Mouse (Mus musculus) cerebellum, adult 11-12 months (tissue): ENCODE measurements around the gene Nln.

ENCODE experiments used
- DNase-seq: peaks from one replicate; pipeline ENCODE4 v3.0.0; 2022

The Nln gene

DNA sequence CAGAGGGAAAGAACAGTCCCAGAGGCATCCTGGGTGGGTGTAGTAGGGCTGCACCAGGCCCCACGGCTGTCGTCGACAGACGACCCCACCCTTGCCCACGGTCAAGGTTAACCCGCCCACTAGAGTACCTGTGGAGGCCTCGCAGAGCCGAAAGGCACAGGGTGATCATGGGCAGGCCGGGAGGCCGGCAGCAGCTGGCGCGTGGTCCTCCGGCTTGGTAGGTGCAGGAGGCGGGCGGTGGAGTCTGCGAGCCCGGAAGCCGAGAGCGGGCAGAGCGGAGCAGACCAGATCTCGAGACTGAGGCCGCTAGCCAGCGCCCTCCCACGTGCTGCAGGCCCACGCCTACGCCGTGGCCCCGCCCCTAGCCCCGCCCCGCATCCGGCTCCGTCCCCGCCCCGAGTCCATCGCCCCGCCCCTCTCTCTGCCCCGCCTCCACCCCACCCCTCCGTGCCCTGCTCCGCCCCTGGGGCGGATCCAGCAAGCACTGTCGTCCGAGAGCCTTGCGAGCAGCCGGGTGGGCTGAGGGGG lies at the start of gene Nln, which contains the start of gene Sgtb:
TSS of gene Nln (minus strand) at position 327 of the 528 bp plus-strand sequence.
TSS of gene Sgtb (plus strand) at position 454 of the 528 bp plus-strand sequence.
- DNase-seq: peak; percentile 83

DNA sequence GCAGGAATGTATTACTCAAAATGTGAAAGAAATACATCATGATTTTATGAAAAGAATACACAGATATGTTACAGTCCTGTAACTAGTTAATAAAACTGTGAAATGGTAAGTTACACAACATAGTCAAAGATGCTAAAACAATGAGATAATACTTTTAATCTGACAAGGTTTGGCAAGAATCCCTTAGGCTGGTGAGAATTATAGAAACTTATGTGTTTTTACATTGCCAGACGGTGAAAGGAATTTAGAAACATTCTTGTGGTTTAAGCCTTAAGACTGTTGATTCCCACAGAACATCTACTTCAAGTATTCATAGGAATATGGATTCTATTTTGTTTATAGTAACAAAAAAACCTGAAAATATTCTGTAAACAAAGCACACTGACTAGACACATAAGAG lies 46.3 kb upstream of the Nln start:
- no peak for DNase-seq

DNA sequence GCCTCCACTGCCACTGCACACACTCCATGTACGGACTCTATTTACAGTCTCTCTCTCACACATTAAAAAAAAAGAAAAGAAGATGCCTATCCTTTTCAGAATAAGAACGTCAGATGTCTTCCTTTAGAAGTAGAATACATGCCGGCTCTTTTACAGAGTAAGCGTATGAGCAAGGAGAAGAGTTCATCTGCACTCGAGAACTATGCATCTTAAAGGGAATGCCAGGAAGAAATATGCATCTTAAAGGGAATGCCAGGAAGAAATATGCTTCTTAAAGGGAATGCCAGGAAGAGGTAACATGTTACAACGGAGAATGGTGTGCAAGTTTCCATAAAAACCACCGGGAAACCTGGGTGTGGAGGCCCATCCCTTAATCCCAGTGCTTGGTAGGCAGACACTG lies 45.7 kb upstream of the Nln start:
- no peak for DNase-seq

DNA sequence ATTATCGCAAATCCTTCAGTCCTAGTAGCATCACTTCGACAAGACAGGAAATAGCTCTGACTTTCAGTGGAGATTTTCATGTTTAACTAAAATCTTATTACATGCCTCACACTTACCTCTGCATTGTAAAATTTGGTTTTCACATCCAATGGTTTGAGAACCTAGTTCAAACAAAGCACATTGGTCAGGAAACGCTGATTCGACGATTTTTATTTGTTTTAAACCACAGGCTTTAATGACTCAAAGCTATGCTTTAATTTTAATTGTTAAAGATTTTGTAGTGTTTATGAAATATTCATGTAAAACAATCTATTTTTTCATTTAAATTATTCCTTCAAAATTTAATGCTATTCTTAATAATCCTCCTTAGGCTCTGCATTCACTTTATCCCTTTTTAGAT lies 44.8 kb upstream of the Nln start:
- no peak for DNase-seq

DNA sequence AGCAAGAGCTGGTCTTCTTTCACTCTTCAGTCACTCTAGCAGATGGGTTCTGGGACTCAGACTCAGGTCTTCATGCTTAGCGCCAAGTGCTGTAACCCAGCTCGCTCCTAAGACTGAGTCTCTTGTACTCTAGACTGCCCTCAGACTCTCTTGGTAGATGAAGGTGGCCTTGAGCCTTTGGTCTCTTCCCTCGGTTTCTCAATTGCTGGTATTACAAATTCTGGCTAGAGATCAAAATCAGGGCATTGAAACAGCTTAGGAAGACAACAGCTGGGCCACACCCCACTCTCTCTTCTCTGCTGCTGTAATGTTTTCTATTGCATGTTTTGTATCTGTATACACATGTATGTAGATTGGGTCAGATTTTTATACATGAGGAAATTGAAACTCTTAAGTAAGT lies 36.2 kb upstream of the Nln start:
- DNase-seq: no peak

DNA sequence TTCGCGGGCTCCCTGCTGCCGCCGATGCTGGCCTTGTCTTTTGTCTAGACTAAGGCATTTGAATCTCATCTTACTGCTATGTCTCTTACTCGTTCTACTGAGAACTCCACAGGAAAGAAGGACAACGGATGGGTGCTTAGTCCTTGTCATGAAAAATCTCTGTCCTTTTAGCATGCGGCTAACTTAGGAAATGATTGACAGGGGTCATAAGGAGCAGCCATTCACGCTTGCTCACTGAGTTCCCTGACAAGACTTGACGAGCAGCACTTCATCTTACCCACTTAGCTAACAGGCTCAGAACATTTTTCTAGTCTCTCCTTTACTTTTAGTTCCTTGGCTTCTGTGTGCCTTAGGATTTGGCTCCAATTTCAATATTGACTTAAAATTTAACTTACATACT lies 35.5 kb upstream of the Nln start:
- no peak for DNase-seq

DNA sequence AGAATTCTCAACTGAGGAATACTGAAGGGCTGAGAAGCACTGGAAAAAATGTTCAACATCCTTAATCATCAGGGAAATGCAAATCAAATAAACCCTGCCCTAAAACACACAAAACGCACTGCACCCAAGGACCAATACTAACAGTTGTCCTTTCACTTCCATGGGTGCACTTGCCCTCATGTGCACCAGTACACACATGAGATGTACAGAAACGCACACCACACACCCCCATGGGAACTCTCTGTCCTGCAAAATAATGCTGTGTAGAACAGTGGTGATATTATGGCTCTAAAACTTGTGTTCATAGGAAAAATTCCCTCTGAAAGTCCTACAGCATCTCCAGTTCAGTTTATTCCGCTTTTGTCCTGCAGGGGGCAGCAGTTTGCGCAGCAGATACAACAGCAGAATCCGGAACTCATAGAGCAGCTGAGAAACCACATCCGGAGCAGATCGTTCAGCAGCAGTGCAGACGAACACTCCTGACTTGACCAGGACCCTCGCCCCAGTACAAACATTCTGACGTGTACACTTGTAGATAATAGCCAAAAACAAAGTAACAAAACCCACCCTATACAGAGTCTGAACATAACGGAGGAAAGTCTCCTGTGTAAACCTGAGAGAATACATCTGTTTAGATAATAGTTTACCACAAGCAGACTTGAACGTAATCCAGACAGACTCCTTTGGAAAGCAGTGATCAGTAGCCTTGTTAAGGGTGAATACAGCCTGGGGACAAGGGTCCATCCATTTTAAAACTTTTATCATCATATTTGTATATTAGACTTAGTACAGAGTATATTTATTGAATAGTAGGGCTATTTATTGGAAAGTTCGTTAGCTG lies 30.2 kb upstream of the Nln start:
- peak; percentile 61 for DNase-seq

DNA sequence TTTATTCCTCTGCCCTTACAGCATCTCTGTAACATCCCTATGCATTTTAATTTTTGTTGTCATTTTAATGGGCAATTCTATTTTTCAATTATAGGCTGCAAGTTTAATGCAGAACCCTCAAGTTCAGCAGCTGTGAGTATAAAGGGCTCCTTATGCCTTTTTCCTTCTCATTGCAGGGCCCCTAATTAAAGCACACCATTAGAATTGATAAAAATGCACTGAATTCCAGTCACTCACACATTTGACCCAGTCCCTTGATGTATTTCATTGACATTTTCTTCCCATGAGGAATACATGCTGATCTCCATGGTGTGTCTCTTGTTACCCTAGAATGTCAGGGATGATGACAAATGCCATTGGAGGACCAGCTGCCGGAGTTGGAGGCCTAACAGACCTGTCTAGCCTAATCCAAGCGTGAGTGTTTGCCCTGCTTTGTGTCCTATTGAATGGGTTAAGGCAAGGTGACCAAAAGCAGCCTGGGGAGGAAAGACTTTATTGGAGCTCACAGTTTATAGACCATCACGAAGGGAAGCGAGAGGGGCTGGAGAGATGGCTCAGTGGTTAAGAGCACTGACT lies 25.2 kb upstream of the Nln start:
- no peak for DNase-seq

DNA sequence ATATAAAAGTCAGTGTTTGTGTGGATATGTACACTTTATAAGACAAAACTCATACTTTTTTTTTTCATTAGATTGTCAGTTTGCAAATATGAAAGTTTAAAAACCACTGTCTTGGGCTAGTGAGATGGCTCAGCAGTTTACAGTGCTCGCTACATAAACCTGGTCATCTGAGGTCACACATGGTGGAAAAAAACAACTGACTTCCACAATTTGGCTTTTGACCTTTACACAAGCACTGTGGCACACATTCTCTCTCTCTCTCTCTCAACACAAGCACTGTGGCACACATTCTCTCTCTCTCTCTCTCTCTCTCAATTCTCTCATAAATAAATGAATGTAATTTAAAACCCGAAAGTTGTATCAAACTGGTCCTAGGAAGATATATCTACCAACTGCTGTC lies 23.1 kb upstream of the Nln start:
- no peak for DNase-seq

DNA sequence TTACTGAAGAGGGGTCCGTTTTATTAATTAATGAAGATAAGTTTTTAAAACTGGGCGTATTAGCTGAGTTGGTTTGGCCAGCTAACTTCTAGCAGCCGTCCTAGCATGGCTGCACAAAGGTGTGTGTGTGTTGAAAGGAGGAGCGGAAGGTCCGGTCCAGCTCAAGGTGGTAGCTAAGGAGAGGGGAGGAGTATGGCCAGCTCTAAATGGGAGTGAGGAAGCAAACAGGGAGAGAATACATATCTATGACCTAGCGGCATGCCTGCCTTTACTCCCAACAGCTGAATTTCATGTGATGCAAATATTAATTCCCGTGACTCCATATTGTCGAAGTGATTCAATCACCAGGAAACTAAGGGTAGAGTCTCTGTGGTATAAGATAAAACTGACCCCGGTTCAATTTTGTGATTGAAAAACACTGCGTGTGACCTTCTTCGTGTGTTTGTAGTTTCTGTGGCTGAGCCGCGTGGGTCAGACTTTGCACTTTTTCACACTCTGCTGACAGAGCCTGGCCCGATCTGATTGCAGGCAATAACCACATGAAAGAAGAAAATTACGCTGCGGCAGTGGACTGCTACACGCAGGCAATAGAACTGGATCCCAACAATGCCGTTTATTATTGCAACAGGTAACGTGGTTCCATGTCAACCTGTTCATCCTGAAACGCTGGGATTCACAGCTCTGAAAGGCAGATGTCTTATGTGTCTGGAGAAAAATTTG lies 14.4 kb upstream of the Nln start:
- no peak for DNase-seq

DNA sequence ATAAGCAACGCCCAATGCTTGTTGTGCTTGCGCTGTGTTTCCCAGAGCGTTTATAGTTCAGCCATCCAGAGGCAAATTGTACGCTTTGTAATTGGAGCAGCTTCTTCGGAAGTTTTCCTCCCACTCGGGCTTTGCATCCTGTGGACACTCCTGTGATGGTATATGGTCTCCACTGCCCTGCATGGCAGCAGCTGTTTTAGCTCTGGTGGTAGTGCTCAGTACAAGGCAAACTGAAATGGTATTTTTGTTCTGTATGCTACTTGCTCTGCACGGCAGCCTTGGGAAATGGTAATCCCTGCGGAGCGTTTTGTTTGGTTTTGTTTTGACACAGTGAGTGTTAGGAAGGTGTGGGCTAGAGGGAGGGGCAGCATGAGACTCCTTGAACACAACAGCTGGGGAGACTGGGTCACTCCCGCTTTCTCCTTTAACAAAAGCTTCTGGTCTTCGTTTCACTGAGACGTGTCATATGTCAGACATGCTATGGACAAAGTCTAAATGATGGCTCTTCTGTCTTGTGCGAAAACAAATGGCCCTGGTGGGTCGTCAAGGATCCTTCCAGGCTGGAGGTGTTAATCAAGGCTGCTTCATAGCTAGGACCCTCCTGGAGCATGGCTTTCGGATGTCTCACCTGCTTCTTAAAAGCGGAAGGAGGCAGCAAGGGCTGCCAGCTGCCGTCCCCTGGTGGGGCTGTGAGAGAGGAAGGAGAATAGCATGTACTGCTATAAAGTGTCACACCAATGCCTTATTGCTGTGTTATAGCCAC lies 12.8 kb upstream of the Nln start:
- DNase-seq: no peak

DNA sequence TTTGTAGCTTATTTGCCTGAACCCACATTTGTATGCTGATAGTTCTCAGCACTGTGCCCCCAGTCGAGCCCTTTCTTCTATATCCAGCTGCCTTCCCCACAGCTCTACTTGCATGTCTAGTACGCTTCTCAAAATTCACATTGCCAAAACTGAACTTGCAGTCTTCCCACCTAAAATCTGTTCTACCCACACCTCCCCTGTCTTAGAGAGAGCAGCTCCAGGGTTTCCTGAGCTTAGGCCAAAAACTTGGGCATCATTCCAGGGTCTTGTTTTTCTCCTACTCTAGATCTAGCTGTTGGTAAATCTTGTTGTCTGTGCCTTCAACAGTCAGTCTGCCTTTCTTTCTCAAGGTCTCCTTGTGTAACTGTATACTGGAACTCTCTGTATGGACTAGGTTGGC lies 5.4 kb upstream of the Nln start:
- no peak for DNase-seq

DNA sequence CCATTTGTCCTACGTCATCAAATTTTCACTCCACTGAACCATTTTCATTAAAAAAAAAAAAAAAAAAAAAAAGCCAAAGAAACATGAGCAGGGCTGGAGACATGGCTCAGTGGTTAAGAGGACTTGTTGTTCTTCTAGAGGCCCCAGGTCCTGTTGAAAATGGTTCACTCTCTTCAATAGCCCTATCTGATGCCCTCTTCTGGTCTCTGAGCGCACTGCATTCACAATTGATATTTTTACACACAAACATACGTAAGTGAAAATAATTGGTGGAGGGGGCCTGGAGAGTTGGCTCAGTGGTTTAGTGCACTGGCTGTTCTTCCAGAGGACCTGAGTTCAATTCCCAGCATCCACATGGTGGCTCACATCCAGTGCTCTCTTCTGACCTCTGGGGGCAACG lies 4.4 kb upstream of the Nln start:
- no peak for DNase-seq

DNA sequence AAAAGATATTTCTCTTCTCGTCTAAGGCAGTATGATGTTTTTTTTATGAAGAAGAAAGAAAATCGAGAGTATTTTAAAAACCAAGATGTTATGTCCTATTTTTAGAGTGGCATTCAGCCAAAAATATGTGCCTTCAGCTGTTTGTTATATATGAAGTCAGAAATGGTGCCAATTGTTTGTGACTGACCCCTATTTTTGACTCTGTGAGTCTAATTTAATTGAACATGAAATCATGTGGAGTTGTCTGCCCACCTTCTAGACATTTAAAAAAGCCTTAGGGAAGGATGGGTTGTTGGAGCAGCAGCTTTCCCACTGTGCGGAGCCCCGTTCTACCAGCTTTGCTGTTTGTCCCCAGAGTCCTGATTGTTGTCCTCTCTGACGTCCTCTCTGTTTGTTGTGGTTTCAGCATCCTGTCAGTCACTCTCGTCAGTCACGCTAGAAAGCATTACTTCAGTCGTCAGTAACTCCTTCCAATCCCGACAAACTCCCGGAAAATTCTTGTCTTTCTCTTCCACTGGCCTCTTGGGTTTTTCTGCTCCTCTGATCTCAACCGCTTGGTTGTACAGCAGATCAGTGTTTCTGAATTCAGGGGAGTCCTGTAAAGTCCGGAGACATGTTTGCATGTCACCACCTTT lies 3.0 kb upstream of the Nln start:
- no peak for DNase-seq

DNA sequence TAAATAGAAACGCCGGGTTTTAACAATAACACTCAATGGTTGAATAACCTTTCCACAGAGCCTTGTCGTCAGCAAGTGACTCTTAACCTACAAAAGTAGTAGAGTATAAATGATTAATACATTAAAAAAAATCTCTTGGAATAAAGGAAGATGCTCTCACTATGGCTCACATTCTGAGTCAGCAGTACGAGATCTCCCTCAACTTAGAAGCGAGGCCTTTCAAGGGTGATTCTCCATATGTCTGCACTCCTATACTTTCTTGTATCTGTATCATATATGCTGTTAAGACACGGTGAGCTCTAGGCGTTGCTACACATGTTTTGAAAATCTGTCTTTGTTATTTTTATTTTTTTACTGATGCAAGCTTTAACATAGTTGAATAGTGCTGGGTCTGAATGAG lies 1.1 kb upstream of the Nln start:
- DNase-seq: no peak

DNA sequence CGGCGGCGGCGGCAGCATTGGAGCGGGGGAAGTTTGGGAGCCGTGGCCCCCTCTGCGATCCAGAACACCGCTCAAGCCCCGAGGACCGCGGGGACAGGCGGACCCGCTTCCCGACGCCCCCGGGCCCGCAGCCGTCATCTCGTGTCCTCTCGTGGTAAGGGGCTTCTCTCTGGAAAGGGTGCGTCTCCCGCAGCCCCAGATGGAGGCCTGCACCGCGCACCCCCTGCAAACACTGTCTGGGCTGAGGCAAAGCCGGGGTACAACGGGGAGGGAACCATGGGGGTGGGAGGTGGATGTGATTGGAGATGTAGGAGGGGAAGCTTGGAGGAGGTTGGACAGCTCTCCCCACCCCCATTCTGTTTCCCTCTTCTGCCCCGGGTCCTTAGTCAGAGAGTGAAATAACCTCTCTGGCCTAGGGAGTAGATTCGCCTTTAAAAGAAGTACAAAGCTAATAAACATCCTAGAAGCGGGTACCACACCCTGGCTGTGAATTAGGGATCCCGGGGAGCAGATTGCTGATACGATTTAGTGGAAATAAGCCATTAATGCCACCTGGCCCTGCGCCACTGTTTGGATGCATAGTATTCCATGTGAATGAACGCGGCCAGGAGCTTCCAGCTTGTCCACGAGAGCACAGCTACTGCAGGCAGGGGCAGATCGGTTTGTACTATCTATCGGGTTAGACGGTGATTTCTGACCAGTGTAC lies 555 bp upstream of the Nln start:
- peak; percentile 77 for DNase-seq

DNA sequence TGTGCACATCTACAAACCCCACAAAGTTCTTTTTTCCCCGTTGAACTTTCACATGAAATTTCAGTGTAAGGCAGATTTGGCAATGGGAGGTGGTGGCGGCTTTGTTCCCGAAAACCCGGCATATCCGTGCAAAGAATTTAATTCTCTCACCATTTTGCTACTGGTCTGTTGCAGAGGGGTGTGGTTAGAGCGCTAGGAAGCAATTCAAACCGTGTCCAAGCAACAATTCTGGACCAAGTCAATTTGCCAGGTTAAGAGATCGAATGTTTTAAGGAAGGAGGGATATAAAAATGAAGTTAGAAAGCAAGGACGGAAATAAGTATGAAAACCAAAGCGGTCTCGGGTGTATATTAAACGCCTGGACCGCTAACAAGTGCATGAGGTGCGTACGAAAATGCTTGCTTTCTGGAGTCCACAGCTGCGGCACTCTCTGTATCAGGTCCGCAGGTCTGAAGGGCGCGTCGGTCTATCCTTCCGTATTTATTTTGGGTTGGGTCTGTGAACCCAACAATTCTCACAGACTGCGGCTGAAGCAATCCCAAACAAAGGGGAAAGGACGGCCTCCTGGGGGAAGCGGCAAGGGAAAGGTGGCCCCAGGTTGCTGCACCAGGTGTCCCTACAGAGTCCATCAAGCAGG lies 645 bp downstream of the Nln start:
- no peak for DNase-seq

DNA sequence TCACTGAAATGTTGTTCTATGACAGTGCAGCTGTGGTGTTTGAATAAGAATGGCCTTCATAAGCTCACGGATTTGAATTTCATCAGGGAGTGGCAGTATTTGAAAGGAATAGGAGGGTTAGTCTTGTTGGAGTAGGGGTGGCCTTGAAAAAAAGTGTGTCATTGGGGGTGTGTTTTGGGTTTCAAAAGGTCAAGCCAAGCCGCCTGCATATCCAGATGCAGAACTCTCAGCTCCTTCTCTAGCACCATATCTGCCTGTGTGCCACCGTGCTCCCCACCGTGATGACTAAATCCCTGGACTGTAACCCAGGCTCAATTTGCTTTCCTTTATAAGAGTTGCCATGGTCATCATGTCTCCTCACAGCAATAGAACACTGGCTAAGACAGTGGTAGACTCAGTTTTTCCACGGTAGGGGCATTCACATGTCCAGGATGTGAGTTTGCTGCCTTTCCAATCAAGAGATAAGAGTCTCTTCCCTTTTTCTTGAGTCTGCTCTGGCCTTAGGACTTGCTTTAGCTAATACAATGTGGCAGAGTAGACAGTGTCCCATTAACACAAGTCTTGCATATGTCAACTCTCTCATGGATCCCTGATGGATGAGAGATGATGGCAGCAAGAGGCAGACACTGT lies 7.7 kb downstream of the Nln start:
- no peak for DNase-seq

DNA sequence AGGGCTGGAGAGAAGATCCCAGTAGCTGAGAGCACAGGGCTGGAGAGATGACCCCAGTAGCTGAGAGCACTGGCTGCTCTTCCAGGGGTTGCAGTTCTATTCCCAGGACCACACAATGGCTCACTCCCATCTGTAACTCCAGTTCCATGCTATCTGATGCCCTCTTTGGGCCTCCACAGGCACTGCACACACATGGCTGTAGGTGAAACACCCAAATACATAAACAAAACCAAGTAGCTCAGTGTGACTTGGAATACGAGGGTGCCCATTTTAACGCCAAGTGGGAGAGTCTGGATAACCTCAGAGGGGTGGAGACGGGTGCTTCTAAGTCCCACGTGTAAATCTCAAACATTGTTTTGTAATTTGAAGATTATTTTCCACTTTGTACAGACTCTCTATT lies 9.0 kb downstream of the Nln start:
- DNase-seq: no peak

DNA sequence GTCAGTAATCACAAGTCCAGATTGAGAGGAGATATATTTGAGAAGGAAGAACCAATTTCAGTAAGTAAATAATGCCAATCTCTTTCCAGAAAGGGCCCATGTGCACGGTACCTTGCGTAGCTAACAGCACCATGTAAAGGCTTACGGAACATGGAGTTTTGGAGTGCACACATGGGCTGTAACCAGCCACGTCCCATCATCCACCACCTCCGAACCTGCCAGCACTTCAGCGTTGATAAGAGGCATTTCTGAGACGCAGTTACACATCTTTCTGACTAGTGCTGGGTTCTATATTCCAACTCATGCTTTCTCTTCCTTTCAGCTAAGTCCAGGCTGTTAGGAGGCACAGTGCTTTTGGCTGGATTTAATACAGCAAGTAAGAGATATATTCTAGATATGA lies 12.2 kb downstream of the Nln start:
- no peak for DNase-seq

DNA sequence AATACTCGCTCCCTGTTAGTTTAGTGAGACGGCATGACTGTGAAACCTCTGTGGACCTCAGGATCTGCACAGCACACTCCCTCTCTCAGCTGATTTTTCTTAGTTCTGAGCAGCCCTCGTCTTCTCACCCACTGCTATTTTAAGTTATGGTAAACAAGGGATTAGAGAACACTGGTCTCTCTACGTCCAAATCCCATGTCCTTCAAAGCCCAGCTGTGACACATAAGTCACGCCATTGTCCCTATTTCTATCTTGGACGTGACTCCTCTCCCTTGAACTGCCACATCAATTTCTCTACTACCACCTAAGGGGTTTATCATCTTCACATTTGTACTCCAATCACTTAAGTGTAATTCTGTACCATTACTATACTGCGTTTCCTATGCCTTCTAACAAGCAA lies 13.5 kb downstream of the Nln start:
- no peak for DNase-seq
